Mouse (Mus musculus): Measurements from ENCODE around the gene Krt6a.

- no peak for TF ChIP-seq CTCF (IDR thresholded peaks at IDR 0.05; ENCODE audit: borderline replicate concordance, control insufficient read depth, extremely low read depth, insufficient read depth, low read length, poor library complexity)
- TF ChIP-seq POLR2A (IDR thresholded peaks at IDR 0.05; ENCODE audit: control insufficient read depth, extremely low read depth, insufficient read depth, low read length, poor library complexity), result no peak
These were observed at the start of gene Krt6a for GRCm38 (mm10) chr15:101694207-101694606.
